Mouse (Mus musculus) cerebellum, adult (tissue): Measurements from ENCODE around the gene Ampd3.

Experiments
- ATAC-seq: cut with Nextera tagmentation; 2 replicates; pipeline ENCODE4 v1.9.2; 2017; ENCODE audit warnings: mild to moderate bottlenecking, moderate library complexity, mixed read lengths; ENCODE audit not compliant: insufficient number of reproducible peaks, low FRiP score, low TSS enrichment

The Ampd3 gene

GRCm38 (mm10) chr7:110768451-110769064 lies 552 bp downstream of the Ampd3 start:
- peak; percentile 82 for ATAC-seq

GRCm38 (mm10) chr7:110769094-110769493 lies 1.1 kb downstream of the Ampd3 start:
- 0 out of 2 replicates have a peak, but pooled peaks have one; percentile 19 for ATAC-seq

GRCm38 (mm10) chr7:110770949-110771348 lies 2.9 kb downstream of the Ampd3 start:
- ATAC-seq = no peak

- no peak for ATAC-seq
Observed at GRCm38 (mm10) chr7:110772343-110772742, 4.3 kb downstream of the Ampd3 start.

GRCm38 (mm10) chr7:110773204-110774002 lies 5.4 kb downstream of the Ampd3 start:
- ATAC-seq = 0 out of 2 replicates have a peak, but pooled peaks have one; percentile 21

GRCm38 (mm10) chr7:110774077-110774476 lies 6.1 kb downstream of the Ampd3 start:
- ATAC-seq = no peak

- no peak for ATAC-seq
Observed at GRCm38 (mm10) chr7:110774674-110775073, 6.7 kb downstream of the Ampd3 start.

GRCm38 (mm10) chr7:110777146-110778001 lies 9.4 kb downstream of the Ampd3 start:
- no peak for ATAC-seq

- no peak for ATAC-seq
Observed at GRCm38 (mm10) chr7:110778933-110779332, 10.9 kb downstream of the Ampd3 start.

GRCm38 (mm10) chr7:110779605-110780111 lies 11.7 kb downstream of the Ampd3 start:
- 0 out of 2 replicates have a peak, but pooled peaks have one; percentile 40 for ATAC-seq

GRCm38 (mm10) chr7:110780520-110780919 lies 12.5 kb downstream of the Ampd3 start:
- ATAC-seq = no peak

- ATAC-seq = no peak
Observed at GRCm38 (mm10) chr7:110781231-110781711, 13.3 kb downstream of the Ampd3 start.

- no peak for ATAC-seq
Observed at GRCm38 (mm10) chr7:110782135-110782534, 14.1 kb downstream of the Ampd3 start.

GRCm38 (mm10) chr7:110782845-110783478 lies 15.0 kb downstream of the Ampd3 start:
- no peak for ATAC-seq

GRCm38 (mm10) chr7:110784965-110785364 lies 17.0 kb downstream of the Ampd3 start:
- ATAC-seq = no peak

GRCm38 (mm10) chr7:110785741-110786146 lies 17.7 kb downstream of the Ampd3 start:
- ATAC-seq = no peak

- no peak for ATAC-seq
Observed at GRCm38 (mm10) chr7:110787310-110787709, 19.3 kb downstream of the Ampd3 start.

- no peak for ATAC-seq
Observed at GRCm38 (mm10) chr7:110790878-110791277, 22.9 kb downstream of the Ampd3 start.

- no peak for ATAC-seq
Observed at GRCm38 (mm10) chr7:110792201-110792600, 24.2 kb downstream of the Ampd3 start.

- no peak for ATAC-seq
Observed at GRCm38 (mm10) chr7:110792834-110793233, 24.8 kb downstream of the Ampd3 start.
